Mouse (Mus musculus) liver, embryonic 16.5 days (tissue): Measurements from ENCODE around the gene Mrpl44. TPM values are rescaled to one million over a fixed set of nuclear protein-coding genes. Genes with fewer than 3 reads are reported as not detected.

ENCODE experiments used
- ATAC-seq: fragments of 200-750 bp; cut with Nextera tagmentation; 2 replicates; pipeline ENCODE4 v1.8.0; 2017; ENCODE audit warnings: low read depth, mild to moderate bottlenecking, moderate number of reproducible peaks, moderate library complexity
- H3K27ac ChIP-seq: fragments of 300-500 bp; sonication (generic); 2 replicates; pipeline ENCODE4 v1.5.1; 2014; ENCODE audit warnings: mild to moderate bottlenecking, low read length
- H3K27me3 ChIP-seq: fragments of 300-500 bp; sonication (generic); 2 replicates; pipeline ENCODE4 v1.6.1; 2014; ENCODE audit warnings: low read depth, low read length, mixed read lengths; ENCODE audit not compliant: control insufficient read depth, insufficient read depth
- H3K36me3 ChIP-seq: fragments of 300-500 bp; sonication (generic); 2 replicates; pipeline ENCODE4 v1.6.1; 2014; ENCODE audit warnings: mild to moderate bottlenecking; ENCODE audit not compliant: control insufficient read depth, insufficient read depth
- H3K4me1 ChIP-seq: fragments of 300-500 bp; sonication (generic); 2 replicates; pipeline ENCODE4 v1.6.1; 2014; ENCODE audit warnings: low read depth, low read length, mixed read lengths; ENCODE audit not compliant: control insufficient read depth
- H3K4me2 ChIP-seq: fragments of 300-500 bp; sonication (generic); 2 replicates; pipeline ENCODE4 v1.6.1; 2014; ENCODE audit warnings: low read depth, low read length, mixed read lengths
- H3K4me3 ChIP-seq: fragments of 300-500 bp; sonication (generic); 2 replicates; pipeline ENCODE4 v1.5.1; 2014; ENCODE audit warnings: low read depth, mild to moderate bottlenecking, low read length
- H3K9ac ChIP-seq: fragments of 300-500 bp; sonication (generic); 2 replicates; pipeline ENCODE4 v1.6.1; 2014; ENCODE audit warnings: low read depth, low read length
- H3K9me3 ChIP-seq: fragments of 300-500 bp; sonication (generic); replicated peaks from 2 replicates; pipeline ENCODE4 v1.6.1; 2016; ENCODE audit warnings: low read length; ENCODE audit not compliant: control insufficient read depth
- WGBS: fragments of 180-500 bp; shearing (Covaris S2); extraction: QIAGEN DNeasy Blood & Tissue Kit; methylation state at CpG from one replicate; pipeline ENCODE4 v1.1.7; 2014; ENCODE audit not compliant: insufficient replicate concordance; 5-methylcytosine and 5-hydroxymethylcytosine counted together
- polyA plus RNA-seq: library from polyadenylated mRNA; unstranded; fragments of >200 nt; fragmentation: Nextera tagmentation; extraction: Ambion mirVana; gene quantifications from 2 replicates; pipeline ENCODE4 v1.2.1, GENCODE M21; 2015

Gene Mrpl44
- polyA plus RNA-seq, 1 experiment from 2014 or later, result 20.3 TPM

- H3K4me1 ChIP-seq, result peaks cover 23% of the 10 kb centered on the region
- H3K4me3 ChIP-seq, result no peak overlapping the region
- ATAC-seq, result no peak
- peak overlapping the region; percentile 6; the same call in 1 of the 2 replicates for H3K4me2 ChIP-seq
- H3K9ac ChIP-seq, result no peak overlapping the region
- H3K36me3 ChIP-seq, result no peaks in the 10 kb centered on the region
- no peak overlapping the region for H3K27ac ChIP-seq
- H3K27me3 ChIP-seq, result no peaks in the 10 kb centered on the region
- no peaks in the 10 kb centered on the region for H3K9me3 ChIP-seq
- WGBS, result 71% methylated on average over 5 of the region's 5 CpGs
Measured at GRCm38 (mm10) chr1:79759436-79759972, 16.3 kb upstream of the Mrpl44 start.

- Histone ChIP-seq H3K27ac (no peak overlapping the region), H3K27me3 (no peaks in the 10 kb centered on the region), H3K9ac (peak overlapping the region; percentile 86), H3K4me2 (peak overlapping the region; percentile 73), H3K9me3 (no peaks in the 10 kb centered on the region), H3K36me3 (no peaks in the 10 kb centered on the region), H3K4me1 (peaks cover 23% of the 10 kb centered on the region), H3K4me3 (peak overlapping the region; percentile 80)
- 6% methylated on average over 11 of the region's 11 CpGs for WGBS
- no peak for ATAC-seq
Measured at GRCm38 (mm10) chr1:79760656-79761055, 15.2 kb upstream of the Mrpl44 start.

- WGBS, result under 1% methylated on average over 65 of the region's 65 CpGs
- peak; percentile 94 for ATAC-seq
Measured at GRCm38 (mm10) chr1:79761106-79761916, 14.5 kb upstream of the Mrpl44 start.

GRCm38 (mm10) chr1:79761917-79762271, 13.9 kb upstream of the Mrpl44 start:
- peaks cover 23% of the 10 kb centered on the region for H3K4me1 ChIP-seq
- no peaks in the 10 kb centered on the region for H3K27me3 ChIP-seq
- peak overlapping the region; percentile 80 for H3K4me3 ChIP-seq
- 1% methylated on average over 6 of the region's 6 CpGs for WGBS
- no peak overlapping the region; the same call in 1 of the 2 replicates for H3K27ac ChIP-seq
- H3K36me3 ChIP-seq, result no peaks in the 10 kb centered on the region
- H3K9ac ChIP-seq, result no peak overlapping the region; the same call in 1 of the 2 replicates
- H3K4me2 ChIP-seq, result peak overlapping the region; percentile 73
- no peak for ATAC-seq
- no peaks in the 10 kb centered on the region for H3K9me3 ChIP-seq

More at GRCm38 (mm10) chr1:79761106-79761916, 14.5 kb upstream of the Mrpl44 start:
- 0 out of 2 replicates have a peak overlapping the region, but pooled peaks have one; percentile 25 for H3K27ac ChIP-seq
- no peaks in the 10 kb centered on the region for H3K36me3 ChIP-seq
- H3K9me3 ChIP-seq, result no peaks in the 10 kb centered on the region
- H3K9ac ChIP-seq, result peak overlapping the region; percentile 86
- no peaks in the 10 kb centered on the region for H3K27me3 ChIP-seq
- H3K4me2 ChIP-seq, result peak overlapping the region; percentile 73
- peaks cover 23% of the 10 kb centered on the region for H3K4me1 ChIP-seq
- H3K4me3 ChIP-seq, result peak overlapping the region; percentile 80

- ATAC-seq, result peak; percentile 43; the same call in 1 of the 2 replicates
- no peaks in the 10 kb centered on the region for H3K9me3 ChIP-seq
- H3K36me3 ChIP-seq, result no peaks in the 10 kb centered on the region
- WGBS, result 22% methylated on average over 16 of the region's 16 CpGs
- no peak overlapping the region for H3K9ac ChIP-seq
- peaks cover 23% of the 10 kb centered on the region for H3K4me1 ChIP-seq
- H3K4me3 ChIP-seq, result peak overlapping the region; percentile 80
- H3K27ac ChIP-seq, result peak overlapping the region; percentile 70
- peak overlapping the region; percentile 73 for H3K4me2 ChIP-seq
- H3K27me3 ChIP-seq, result no peaks in the 10 kb centered on the region
Measured at GRCm38 (mm10) chr1:79762282-79763250, 13.3 kb upstream of the Mrpl44 start.

GRCm38 (mm10) chr1:79764031-79764430, 11.8 kb upstream of the Mrpl44 start:
- H3K27ac ChIP-seq, result no peak overlapping the region

GRCm38 (mm10) chr1:79764483-79764882, 11.3 kb upstream of the Mrpl44 start:
- no peaks in the 10 kb centered on the region for H3K27me3 ChIP-seq
- no peak for ATAC-seq
- H3K9ac ChIP-seq, result no peak overlapping the region
- no peaks in the 10 kb centered on the region for H3K36me3 ChIP-seq
- no peak overlapping the region for H3K4me2 ChIP-seq
- H3K4me3 ChIP-seq, result no peak overlapping the region
- peaks cover 23% of the 10 kb centered on the region for H3K4me1 ChIP-seq
- H3K27ac ChIP-seq, result no peak overlapping the region
- WGBS, result 27% methylated on average over 1 of the region's 1 CpGs
- H3K9me3 ChIP-seq, result no peaks in the 10 kb centered on the region

More at GRCm38 (mm10) chr1:79764031-79764430, 11.8 kb upstream of the Mrpl44 start:
- no peak for ATAC-seq
- Histone ChIP-seq H3K4me1 (peaks cover 23% of the 10 kb centered on the region), H3K9me3 (no peaks in the 10 kb centered on the region), H3K4me2 (no peak overlapping the region), H3K4me3 (no peak overlapping the region), H3K36me3 (no peaks in the 10 kb centered on the region), H3K9ac (no peak overlapping the region), H3K27me3 (no peaks in the 10 kb centered on the region)
- 83% methylated on average over 2 of the region's 2 CpGs for WGBS

- no peak for ATAC-seq
- 26% methylated on average over 1 of the region's 1 CpGs for WGBS
Measured at GRCm38 (mm10) chr1:79768231-79768630, 7.6 kb upstream of the Mrpl44 start.

More at GRCm38 (mm10) chr1:79768231-79768630, 7.6 kb upstream of the Mrpl44 start:
- Histone ChIP-seq H3K9me3 (no peaks in the 10 kb centered on the region), H3K27me3 (no peaks in the 10 kb centered on the region), H3K9ac (no peak overlapping the region), H3K4me3 (no peak overlapping the region), H3K4me2 (no peak overlapping the region), H3K36me3 (no peaks in the 10 kb centered on the region), H3K4me1 (no peaks in the 10 kb centered on the region), H3K27ac (no peak overlapping the region)
